8 mouse cellular contexts compared by ENCODE assay signal in the genomic region with DNA sequence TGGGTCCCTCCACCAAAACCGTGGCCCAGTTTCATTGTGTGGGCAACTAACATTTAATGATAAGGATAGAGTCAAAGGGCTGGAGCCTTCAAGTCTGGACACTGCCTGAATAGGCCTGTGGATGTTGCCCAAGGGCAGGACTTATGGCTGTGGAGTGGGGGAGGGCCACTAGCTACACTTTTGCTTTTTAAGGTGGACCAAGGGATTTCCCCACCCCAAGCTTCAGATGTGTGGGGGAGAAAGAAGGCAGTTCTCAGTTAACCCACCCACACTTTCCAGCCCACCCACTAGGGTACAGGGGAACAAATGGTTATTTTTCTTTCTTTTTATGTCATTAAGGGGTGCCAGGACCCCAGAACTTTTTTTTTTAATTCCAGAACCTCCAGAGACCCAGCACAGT. TPM values are rescaled to one million over a fixed set of nuclear protein-coding genes. Genes with fewer than 3 reads are reported as not detected.
DNase-seq lines count a peak whose midpoint lies in the region; ATAC-seq lines count a peak whose summit lies in the region.
"Had no signal": no experiment of that assay in that cellular context is flagged by ENCODE, and none has a peak within 500 bp of the region (broad histone marks: within the 10 kb centered on the region; RNA-seq: fewer than 3 reads in every experiment).

No protein-coding gene starts in this region.

- peak overlapping the region; percentile 55 for H3K4me3 ChIP-seq in liver, embryonic 11.5 days (ENCODE audit: low read depth, low read length)
- peak overlapping the region; percentile 65 for H3K4me3 ChIP-seq in embryonic facial prominence, embryonic 10.5 days
- H3K4me3 ChIP-seq in neural tube, embryonic 13.5 days, result peak overlapping the region; percentile 38; the same call in 1 of the 2 replicates

- H3K4me2 ChIP-seq in liver, embryonic 11.5 days, result peak overlapping the region; percentile 74
- H3K4me2 ChIP-seq in neural tube, embryonic 13.5 days, result peak overlapping the region; percentile 59

- no peaks in the 10 kb centered on the region for H3K9me3 ChIP-seq in liver, embryonic 11.5 days (ENCODE audit: control insufficient read depth, low read length)
- H3K9me3 ChIP-seq in embryonic facial prominence, embryonic 10.5 days, result no peaks in the 10 kb centered on the region
- H3K9me3 ChIP-seq in neural tube, embryonic 13.5 days, result no peaks in the 10 kb centered on the region

- peaks cover 11% of the 10 kb centered on the region for H3K4me1 ChIP-seq in liver, embryonic 11.5 days (replicated peaks; ENCODE audit: control insufficient read depth, insufficient read depth, low read length)
- peaks cover 19% of the 10 kb centered on the region for H3K4me1 ChIP-seq in embryonic facial prominence, embryonic 10.5 days
- H3K4me1 ChIP-seq in neural tube, embryonic 13.5 days (replicated peaks), result peaks cover 10% of the 10 kb centered on the region

- no peaks in the 10 kb centered on the region for H3K36me3 ChIP-seq in liver, embryonic 11.5 days (ENCODE audit: control insufficient read depth, insufficient read depth, low read length)
- H3K36me3 ChIP-seq in embryonic facial prominence, embryonic 10.5 days (replicated peaks), result no peaks in the 10 kb centered on the region
- H3K36me3 ChIP-seq in neural tube, embryonic 13.5 days, result no peaks in the 10 kb centered on the region

- 61% methylated on average over 1 of the region's 1 CpGs for WGBS in liver, embryonic 11.5 days
- WGBS in embryonic facial prominence, embryonic 10.5 days, result 59% methylated on average over 1 of the region's 1 CpGs
- WGBS in neural tube, embryonic 13.5 days, result 74% methylated on average over 1 of the region's 1 CpGs

- no peak for ATAC-seq in liver, embryonic 11.5 days (replicated peaks; ENCODE audit: low FRiP score)
- ATAC-seq in neural tube, embryonic 13.5 days (ENCODE audit: low read depth), result no peak
- ATAC-seq in monocyte, adult 5-6 weeks (replicated peaks; ENCODE audit: insufficient number of reproducible peaks, low FRiP score, low TSS enrichment, poor library complexity, severe bottlenecking), result no peak
- no peak for ATAC-seq in frontal cortex, adult (ENCODE audit: low TSS enrichment)

- no peak for DNase-seq in liver, embryonic 11.5 days (ENCODE audit: low spot score)
- no peak for DNase-seq in liver
- DNase-seq in embryonic facial prominence, embryonic 10.5 days (ENCODE audit: low spot score), result no peak
- DNase-seq in induced T-regulatory cell, adult 2 months (ENCODE audit: low read depth), result peak; percentile 68
- DNase-seq: kidney, postnatal 4 days had no signal

- peak overlapping the region; percentile 39; the same call in 1 of the 2 replicates for H3K27ac ChIP-seq in liver, embryonic 11.5 days (ENCODE audit: low read depth, low read length)
- peak overlapping the region; percentile 78 for H3K27ac ChIP-seq in embryonic facial prominence, embryonic 10.5 days (replicated peaks)
- H3K27ac ChIP-seq in neural tube, embryonic 13.5 days (replicated peaks), result no peak overlapping the region

- no peaks in the 10 kb centered on the region for H3K27me3 ChIP-seq in liver, embryonic 11.5 days (replicated peaks; ENCODE audit: control insufficient read depth, insufficient read depth, low read length)
- no peaks in the 10 kb centered on the region for H3K27me3 ChIP-seq in embryonic facial prominence, embryonic 10.5 days (replicated peaks; ENCODE audit: low read depth, poor library complexity, severe bottlenecking)
- H3K27me3 ChIP-seq in neural tube, embryonic 13.5 days, result no peaks in the 10 kb centered on the region

- H3K9ac ChIP-seq in liver, embryonic 11.5 days (ENCODE audit: low read depth, low read length), result peak overlapping the region; percentile 66
- peak overlapping the region; percentile 66; the same call in 1 of the 2 replicates for H3K9ac ChIP-seq in neural tube, embryonic 13.5 days

RNA-seq across cellular contexts. Expression of a gene that starts 6.0 kb away (rescaled TPM):
- 9.2 and 9.3 TPM in 2 replicates for polyA plus RNA-seq in liver, embryonic 11.5 days (2014; fragmentation: Nextera tagmentation; extraction: Ambion mirVana)
- polyA plus RNA-seq in embryonic facial prominence, embryonic 10.5 days (2016; fragmentation: Nextera tagmentation; extraction: Ambion mirVana), result 1.9 and 2.0 TPM in 2 replicates
- 0.73 and 1.5 TPM in 2 replicates for polyA plus RNA-seq in neural tube, embryonic 13.5 days (2015; fragmentation: Nextera tagmentation; extraction: Ambion mirVana)
- total RNA-seq in monocyte, adult 5-6 weeks (2017), result not detected in 3 replicates

RNA-seq across cellular contexts. Expression of a gene that starts 10.9 kb away (rescaled TPM):
- polyA plus RNA-seq in liver, embryonic 11.5 days (2014; fragmentation: Nextera tagmentation; extraction: Ambion mirVana), result 5.5 and 6.0 TPM in 2 replicates
- polyA plus RNA-seq in embryonic facial prominence, embryonic 10.5 days (2016; fragmentation: Nextera tagmentation; extraction: Ambion mirVana), result 9.3 and 12.6 TPM in 2 replicates
- 8.7 and 11.6 TPM in 2 replicates for polyA plus RNA-seq in neural tube, embryonic 13.5 days (2015; fragmentation: Nextera tagmentation; extraction: Ambion mirVana)
- total RNA-seq in monocyte, adult 5-6 weeks (2017), result 122 to 412 TPM (median 167 TPM) in 3 replicates

RNA-seq across cellular contexts. Expression of a gene that starts 16.1 kb away (rescaled TPM):
- polyA plus RNA-seq in liver, embryonic 11.5 days (2014; fragmentation: Nextera tagmentation; extraction: Ambion mirVana), result 329 and 341 TPM in 2 replicates
- 290 and 302 TPM in 2 replicates for polyA plus RNA-seq in embryonic facial prominence, embryonic 10.5 days (2016; fragmentation: Nextera tagmentation; extraction: Ambion mirVana)
- polyA plus RNA-seq in neural tube, embryonic 13.5 days (2015; fragmentation: Nextera tagmentation; extraction: Ambion mirVana), result 209 and 223 TPM in 2 replicates
- total RNA-seq in monocyte, adult 5-6 weeks (2017), result 109 to 129 TPM (median 125 TPM) in 3 replicates

RNA-seq across cellular contexts. Expression of a gene that starts 16.1 kb away (rescaled TPM):
- polyA plus RNA-seq in liver, embryonic 11.5 days (2014; fragmentation: Nextera tagmentation; extraction: Ambion mirVana), result 207 and 228 TPM in 2 replicates
- 222 and 226 TPM in 2 replicates for polyA plus RNA-seq in embryonic facial prominence, embryonic 10.5 days (2016; fragmentation: Nextera tagmentation; extraction: Ambion mirVana)
- 176 and 193 TPM in 2 replicates for polyA plus RNA-seq in neural tube, embryonic 13.5 days (2015; fragmentation: Nextera tagmentation; extraction: Ambion mirVana)
- 189 to 234 TPM (median 226 TPM) in 3 replicates for total RNA-seq in monocyte, adult 5-6 weeks (2017)

RNA-seq across cellular contexts. Expression of a gene that starts 29.7 kb away (rescaled TPM):
- 0.57 and 1.5 TPM in 2 replicates for polyA plus RNA-seq in liver, embryonic 11.5 days (2014; fragmentation: Nextera tagmentation; extraction: Ambion mirVana)
- polyA plus RNA-seq in embryonic facial prominence, embryonic 10.5 days (2016; fragmentation: Nextera tagmentation; extraction: Ambion mirVana), result 1.0 and 1.4 TPM in 2 replicates
- polyA plus RNA-seq in neural tube, embryonic 13.5 days (2015; fragmentation: Nextera tagmentation; extraction: Ambion mirVana), result 2.8 and 3.5 TPM in 2 replicates
- total RNA-seq in monocyte, adult 5-6 weeks (2017), result 0.78 TPM in 1 of 3 replicates, not detected in the others
